Mouse (Mus musculus): ENCODE measurements around the gene Spsb2.
A peak's percentile ranks its signal among the peaks of the same experiment; 100 is the strongest.
"Not testable (repeated sequence)": the region's sequence is repeated elsewhere in the genome, so short reads cannot be mapped to it uniquely, and the experiment has no call there.

The Spsb2 gene

DNA sequence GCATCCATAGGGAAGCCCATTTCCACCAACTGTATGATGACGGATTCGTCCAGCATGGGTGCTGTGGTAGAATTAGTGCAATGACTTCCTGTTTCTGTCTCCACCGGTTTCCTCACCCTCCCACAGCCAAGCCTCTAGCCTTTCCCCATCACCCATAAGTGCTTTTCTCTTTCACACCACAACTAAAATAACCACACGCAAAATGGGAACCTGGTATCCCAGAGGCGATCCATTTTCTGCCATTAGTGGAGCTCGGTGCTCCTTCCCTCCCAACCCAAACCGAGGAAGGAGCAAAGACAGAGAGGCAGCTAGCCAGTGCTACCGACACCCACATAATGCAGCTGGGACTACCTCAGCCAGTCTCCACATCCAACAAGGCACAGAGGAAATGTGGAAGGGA lies 9.5 kb downstream of the Spsb2 start:
- no peak for DNase-seq

DNA sequence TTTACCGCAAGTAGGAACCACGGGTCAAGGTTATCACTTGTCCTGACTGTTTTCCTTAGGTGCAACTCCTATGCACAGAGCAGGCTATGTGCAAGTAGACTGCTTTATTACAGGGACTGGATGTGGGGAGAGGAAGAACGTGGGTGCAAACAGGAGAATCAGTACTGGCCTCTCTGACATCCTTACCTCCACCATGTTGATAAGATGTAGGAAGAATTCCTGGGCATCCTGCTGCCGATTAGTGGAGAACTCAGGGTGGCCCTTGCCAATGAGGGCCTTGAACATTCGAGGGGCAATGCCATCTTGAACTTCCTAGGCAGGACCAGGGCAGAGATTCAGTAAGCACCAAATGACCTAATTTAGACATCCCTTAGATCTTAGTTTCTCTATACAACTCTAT lies 12.4 kb downstream of the Spsb2 start:
- no peak for DNase-seq

DNA sequence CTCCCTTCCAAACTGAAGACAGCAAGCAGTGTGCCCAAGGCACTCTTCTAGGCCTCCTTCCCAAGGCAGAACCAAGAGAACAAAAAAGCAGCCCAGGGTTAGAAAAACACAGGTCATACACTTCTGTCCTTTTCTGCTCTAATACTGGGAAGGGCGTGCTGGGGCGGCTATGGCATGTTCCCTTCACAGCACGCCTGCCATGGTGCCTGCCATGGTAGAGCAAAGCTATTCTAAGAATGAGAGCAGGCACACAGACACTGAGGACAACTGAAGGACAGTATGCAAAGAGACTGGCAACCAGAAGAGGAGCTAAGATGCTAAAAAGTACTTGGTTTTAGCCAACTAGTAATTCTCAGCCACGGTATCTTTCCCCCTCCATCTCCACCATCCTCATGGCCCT lies 13.6 kb downstream of the Spsb2 start:
- DNase-seq = no peak

DNA sequence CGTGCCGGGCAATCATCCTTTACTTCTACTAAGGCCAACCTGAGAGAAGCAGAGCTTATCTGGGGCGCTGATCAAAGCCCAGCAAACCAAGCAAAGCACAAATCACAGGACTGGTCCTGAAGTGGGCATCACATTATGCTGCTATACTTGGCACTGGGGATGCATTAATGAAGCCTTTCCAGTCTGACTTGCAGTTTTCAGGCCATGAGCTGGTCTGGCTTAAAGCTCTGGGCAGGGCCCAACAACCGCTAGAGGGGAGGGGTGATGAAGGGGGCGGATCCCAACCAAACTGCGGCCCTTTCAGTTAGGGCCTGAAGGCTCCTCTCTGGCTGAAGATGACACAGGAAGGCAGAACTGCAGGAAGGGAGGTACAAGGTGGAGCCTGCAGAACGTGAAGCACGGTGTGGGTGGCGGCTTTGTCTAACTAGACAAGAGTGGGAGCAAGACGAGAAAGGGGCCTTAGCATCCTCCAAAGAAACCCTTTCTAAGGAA lies 19.7 kb downstream of the Spsb2 start:
- DNase-seq = peak in 1 of 2 experiments; percentile 56

DNA sequence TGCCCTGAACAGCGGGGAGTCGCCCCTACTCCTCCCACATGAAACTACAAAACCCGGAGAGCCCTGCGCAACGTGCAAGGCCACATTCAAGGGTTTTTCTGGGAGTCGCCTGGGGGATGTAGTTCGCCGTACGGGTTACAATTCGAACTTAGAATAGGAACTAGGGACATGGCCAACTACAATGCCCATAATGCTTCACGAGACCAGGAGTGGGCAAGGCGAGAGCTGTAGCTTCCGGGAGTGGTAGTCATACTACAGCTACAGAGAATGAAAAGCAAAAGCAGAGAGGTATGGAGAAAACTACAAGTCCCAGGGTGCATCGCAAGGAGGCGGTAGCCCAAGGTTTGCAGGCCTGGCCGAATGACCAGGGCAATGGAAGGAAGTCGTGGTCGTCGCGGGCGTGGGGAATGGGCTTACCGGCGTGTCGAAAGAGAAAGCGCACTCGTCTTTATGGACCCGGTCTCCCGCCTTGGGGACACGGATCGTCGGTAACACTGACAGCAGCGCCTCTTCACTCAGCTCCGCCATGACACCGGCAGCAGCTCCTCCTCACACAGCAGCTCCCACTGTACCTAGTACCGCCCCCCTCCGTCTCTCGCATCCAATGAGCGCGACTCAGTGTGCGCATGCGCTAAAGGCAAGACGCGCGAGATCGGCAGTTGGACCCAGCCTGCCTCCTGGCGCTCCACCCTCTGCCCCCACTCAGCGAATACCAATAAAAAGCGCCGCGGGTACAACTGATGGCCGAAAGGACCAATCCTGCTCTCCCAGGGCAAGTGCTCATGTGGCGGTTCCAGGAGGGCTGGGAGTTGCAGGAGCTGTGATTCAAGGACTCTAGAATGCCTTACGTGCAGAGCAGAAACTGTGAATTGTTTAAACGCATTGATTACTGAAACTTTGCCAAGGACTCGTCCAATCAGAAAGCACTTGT lies 20.7 kb downstream of the Spsb2 start, which contains the start of the genes Usp5 and Cdca3:
TSS of gene Usp5 (minus strand) at position 617 of the 931 bp plus-strand sequence.
TSS of gene Cdca3 (plus strand) at position 680 of the 931 bp plus-strand sequence.
- peak; percentile 99 to 100 for DNase-seq

DNA sequence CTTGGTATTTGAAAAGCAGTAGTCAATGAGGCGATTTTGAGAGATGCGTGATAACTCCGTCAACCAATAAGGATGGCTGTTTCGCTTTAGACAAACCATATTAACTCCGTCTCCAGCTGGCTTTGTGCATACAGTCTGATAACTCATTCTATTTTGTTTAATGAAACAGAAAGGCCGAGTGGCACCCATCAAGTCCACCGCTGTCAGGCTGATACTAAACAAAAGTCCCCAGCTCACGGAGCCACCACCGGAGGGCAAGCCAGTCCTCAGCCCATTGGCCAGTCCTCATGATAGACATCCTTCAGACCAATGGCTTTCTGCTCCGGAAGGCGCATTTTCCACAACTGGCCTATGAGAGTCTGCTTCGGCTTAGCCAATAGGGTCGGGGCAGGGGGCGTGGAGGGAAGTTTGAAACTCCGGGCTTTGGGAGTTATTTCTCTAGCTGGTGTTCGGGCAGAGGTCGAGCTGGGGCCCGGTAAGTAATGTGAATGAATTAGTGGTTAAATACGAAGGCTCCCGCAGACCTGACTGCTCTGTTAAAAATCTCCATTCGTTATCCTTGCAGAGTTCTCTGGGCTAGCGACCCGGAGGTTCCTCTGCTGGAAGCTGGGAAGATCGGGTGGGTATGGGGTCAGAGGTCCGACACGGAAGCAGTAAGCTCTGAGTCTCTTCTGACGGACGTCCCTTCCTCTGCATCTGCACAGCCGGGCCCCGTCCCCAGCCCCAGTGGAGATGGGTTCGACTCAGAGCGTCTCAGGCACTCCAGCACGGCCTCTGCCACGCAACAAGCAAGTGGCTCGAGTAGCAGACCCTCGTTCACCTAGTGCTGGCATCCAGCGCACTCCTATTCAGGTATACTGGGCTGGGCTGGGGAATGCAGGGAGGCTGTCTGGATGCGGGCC lies 21.6 kb downstream of the Spsb2 start:
- DNase-seq = peak; percentile 86 to 94

DNA sequence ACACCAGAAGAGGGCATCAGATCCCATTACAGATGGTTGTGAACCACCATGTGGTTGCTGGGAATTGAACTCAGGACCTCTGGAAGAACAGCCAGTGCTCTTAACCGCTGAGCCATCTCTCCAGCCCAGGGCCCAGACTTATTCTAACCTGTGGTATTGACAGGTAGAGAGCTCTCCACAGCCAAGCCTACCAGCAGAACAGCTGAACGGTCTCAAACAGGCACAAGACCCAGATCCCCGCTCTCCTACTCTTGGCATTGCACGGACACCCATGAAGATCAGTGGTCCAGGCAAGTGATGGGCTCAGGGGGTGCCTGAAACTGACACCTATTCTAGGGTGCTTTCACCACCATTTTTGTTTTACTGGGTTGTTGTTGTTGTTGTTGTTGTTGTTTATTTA lies 22.7 kb downstream of the Spsb2 start:
- not testable (repeated sequence) for DNase-seq

DNA sequence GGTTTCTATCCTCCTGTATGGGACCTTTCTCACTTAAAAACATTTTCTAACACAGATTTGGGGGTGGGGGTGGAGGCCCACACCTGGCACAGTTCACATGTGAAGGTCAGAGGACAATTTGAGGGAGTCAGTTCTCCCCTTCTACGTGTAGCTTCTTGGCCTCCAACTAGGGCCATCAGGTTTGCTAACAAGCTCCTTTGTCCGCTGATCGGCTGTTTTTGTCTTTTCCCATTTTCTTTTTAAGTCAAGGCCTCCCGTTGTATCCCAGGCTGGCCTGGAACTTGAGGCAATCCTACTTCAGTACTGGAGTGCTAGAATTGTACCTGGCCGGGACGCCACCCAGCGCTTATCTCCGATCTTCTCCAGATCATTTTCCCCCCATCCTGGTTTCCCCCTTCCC lies 23.2 kb downstream of the Spsb2 start:
- DNase-seq = no peak

DNA sequence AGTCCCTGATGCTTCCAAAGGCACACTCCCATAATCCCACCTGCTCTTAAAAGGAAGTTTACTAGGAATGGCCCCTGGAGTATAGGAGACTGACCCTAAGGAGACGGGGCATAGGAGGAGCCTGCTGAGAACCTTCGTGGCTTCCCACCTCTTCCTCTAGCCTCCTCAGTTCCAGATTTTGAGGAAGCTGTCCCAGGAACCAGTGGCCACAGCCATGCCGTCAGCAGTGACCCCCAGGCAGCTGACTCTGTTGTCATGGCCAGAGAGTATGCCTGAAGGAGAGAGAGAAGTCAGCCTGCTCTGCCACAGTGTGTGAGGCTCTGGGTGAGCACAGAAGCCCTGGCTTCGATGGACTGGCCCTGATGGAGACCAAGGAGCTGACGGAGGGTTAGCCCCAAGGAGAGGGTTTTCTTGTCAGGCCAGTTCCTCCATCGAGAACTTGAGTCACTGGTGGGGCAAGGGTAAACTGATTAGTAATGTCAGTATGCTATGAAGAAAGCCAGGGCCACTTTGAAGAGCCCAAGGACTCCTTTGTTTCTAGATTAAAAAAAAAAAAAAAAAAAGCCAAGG lies 26.1 kb downstream of the Spsb2 start:
- no peak for DNase-seq

DNA sequence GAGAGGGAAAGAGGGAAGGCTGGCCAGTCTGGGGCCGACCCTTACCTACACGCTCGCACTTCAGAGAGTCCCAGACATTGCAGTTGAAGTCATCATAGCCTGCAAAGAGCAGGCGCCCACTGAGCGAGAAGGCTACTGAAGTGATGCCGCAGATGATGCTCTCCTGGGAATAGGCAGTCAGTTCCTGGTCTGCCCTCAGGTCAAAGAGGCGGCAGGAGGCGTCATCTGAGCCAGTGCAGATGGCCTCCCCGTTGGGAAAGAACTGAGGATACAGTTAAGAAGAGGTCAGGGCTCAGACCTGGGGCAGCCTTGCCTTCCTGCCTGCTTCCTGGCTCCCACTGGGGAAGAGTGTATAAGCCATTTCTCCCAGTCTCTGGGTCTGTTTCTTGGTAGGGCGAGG lies 27.1 kb downstream of the Spsb2 start:
- no peak for DNase-seq

DNA sequence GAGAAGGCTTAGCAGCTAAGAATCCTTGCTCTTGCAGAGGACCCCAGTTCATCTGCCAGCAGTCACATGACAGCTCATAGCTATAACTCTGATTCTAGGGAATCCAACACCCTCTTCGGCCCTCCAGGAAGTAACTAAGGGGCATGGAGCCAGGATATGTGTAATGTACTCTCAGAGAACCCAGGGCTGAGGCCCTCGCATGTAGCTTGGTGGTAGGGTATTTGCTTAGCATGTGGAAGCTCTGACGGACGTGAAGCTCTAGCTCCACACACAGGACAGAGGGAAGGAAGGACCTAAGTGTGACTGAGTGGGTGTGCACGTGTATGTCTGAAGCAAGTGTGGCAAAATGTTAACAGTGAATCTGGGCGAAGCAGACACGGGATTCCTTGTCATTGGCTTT lies 27.9 kb downstream of the Spsb2 start:
- no peak for DNase-seq

DNA sequence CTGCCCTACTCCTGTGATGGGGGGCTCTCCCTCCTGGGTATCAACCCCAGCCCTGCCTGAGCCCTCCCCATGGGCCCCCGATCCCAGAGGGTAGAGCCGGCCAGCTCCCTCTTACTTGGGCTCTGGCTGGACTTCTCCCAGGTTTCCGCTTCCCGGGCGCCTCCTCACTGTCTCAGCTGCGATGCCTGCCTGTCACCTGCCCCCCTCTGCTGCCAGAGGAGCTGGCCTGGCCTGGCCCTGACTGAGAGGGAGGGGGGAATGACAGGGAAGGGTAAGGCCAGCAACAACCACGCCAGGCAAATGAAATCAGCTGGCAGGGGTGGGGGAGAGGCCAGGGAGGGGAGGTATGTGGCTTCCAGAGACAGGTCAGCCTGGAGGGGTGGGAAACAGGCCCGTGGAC lies 31.3 kb downstream of the Spsb2 start:
- no peak for DNase-seq

DNA sequence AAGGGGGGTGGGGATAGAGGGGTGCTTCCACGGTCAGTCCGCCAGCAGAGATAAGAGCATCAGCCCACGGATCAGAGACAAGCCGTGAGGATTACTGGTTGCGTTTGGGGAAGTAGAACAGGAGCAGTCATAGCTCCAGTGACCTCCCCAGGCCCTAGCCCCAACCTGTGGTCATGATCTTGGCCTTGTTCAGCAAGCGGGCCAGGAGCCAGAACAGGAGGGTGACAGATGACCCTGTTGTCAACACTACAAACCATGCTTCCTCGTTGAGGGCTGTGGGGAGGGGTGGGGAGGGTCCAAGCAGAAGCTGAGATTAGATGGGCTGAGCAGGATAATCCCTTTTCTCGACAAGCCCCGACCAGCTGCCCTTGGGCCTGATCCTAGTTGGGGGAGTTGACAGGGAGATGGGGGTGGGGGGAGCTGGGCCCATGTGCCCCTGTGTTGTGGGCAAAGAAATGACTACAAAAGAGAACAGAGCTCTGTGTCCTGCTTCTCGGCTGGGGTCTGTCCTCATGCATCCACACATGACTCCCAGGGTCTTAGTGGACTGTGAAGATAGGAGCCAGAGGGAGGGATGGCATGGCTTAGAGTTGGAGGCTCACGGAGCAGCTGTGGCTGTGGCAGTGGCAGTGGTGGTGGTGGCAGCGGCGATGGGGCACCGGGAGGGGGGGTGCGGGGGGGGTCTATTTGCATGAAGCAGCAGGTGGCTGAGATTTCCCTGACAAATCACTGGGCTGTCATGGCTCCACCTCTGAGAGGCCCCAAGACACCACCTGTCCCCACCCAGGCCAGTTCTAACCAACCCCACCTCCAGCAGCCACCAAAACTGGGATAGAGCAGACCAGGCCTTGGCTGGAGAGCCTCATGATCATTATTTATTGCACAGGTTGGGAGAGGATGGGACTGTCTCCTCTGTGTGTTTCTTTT lies 32.0 kb downstream of the Spsb2 start, which contains the start of gene Gnb3:
TSS of gene Gnb3 (minus strand) at position 35 of the 927 bp plus-strand sequence.
- DNase-seq = no peak

DNA sequence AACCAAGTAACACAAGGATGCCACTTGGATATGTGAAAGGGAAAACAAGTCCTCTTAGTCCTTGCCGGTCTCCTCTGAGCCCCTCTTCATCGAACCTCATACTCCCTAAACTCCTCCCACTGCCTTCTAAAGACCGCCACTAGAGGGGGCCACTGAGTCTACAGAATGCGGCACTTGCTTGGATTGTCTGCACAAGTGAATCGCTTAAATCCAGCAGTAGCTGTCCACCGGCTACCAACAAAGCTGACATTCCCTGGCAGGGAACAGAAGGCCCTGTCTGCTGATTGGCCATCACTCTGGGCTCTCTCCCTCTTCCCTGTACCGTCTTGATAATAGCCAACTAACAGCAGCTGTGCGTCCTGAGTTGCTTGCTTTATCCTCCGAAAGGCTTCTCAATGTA lies 38.8 kb downstream of the Spsb2 start:
- peak; percentile 74 to 82 for DNase-seq

DNA sequence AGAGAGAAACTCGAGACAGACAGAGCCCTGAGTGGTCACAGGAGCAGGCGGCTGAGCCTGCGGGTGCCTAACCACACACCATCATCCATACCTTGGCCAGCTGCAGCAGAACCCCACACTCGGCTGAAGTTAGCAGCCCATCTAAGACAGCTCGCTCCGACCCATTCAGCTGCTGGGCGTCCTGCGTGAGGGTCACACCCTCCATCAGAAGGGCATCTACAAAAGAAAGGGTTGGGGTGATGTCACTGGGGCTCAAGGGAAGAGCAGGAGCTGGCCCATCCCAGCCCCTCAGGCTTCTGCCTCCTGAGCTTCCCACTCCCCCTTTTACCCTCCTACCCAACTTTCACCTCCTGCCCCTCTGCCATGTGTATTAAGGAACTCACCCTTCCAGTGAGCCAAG lies 42.1 kb downstream of the Spsb2 start:
- DNase-seq = no peak

DNA sequence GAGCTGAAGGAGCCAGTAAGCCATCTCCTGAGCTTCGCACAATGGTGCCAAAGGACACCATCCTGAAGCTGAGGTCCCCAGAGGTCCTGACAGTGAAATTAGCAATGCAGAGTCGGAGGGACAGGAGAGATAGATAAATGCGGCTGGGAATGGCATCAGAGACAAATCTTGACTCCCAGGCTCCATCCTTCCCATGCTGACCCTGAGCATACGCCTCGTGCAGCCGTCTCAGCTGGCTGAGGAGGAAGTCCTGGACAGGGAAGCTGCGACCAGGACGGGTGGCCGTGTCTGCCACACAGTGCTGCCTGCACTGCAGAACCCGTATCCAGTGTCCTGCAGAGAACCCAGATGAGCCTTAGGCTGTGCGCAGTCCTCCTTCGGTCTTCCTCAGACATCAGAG lies 46.2 kb downstream of the Spsb2 start:
- no peak for DNase-seq

DNA sequence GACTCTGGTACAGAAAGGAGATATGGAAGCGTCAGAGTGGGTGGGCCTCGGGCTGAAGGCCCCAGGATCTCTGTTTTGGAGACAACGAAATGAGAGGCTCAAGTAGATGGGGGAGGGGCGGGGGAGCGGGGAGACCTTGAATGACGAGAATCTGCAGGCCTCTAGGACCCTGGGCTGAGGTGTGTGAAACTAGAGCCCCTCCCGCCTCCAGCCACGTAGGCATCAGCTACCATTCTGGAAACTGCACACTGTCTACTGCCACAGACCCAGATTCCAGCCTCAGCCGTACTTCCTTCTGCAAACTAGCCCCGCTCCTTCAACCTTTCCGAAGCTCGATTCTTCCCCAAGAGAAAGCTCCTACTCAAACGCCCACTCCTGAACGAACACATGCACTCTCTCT lies 47.9 kb downstream of the Spsb2 start:
- no peak for DNase-seq

DNA sequence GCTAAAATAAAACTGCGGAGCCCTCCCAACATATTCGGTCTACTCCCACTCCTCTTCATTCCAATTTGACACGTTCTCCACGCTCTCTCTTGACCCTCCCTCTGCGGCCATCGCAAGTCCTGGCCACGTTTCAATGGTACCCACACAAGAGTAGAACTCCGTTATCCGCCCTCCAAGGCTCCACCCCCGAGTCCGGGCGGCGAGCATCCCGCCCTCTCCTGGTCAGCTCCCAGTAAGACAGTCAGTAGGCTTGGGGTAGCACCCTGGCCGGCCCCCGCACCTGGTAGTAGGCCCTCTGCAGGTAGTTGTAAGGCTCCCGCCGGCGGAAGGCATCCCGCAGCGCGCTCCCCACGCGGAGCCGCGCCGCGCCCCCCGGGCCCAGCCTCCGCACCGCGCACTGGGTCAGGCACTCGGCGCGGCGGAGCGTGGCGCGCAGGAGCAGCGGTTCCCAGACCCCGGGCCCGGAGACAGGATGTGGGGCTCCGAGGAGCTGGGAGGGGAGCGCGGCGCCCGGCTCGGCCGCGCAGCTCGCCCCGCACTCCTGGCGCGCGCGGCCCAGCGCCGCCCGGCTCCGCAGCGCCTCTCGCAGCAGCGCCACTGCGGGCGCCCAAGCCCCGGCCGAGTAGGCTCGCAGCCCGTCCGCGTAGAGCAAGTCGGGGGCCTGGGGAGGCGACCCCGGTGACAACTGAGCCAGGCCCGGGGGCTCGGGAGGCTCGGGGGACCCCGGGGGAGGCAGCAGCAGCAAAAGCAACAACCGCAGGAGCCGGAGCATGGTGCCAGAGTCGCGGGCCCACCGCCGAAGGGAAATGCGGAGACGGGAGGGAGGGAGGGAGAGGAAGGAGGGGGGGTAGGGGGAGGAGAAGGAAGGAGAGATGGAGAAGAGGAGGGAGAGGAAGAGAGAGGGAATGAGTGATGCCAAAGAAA lies 48.7 kb downstream of the Spsb2 start, which contains the start of gene P3h3:
TSS of gene P3h3 (minus strand) at position 837 of the 924 bp plus-strand sequence.
- DNase-seq = peak; percentile 69 to 76

DNA sequence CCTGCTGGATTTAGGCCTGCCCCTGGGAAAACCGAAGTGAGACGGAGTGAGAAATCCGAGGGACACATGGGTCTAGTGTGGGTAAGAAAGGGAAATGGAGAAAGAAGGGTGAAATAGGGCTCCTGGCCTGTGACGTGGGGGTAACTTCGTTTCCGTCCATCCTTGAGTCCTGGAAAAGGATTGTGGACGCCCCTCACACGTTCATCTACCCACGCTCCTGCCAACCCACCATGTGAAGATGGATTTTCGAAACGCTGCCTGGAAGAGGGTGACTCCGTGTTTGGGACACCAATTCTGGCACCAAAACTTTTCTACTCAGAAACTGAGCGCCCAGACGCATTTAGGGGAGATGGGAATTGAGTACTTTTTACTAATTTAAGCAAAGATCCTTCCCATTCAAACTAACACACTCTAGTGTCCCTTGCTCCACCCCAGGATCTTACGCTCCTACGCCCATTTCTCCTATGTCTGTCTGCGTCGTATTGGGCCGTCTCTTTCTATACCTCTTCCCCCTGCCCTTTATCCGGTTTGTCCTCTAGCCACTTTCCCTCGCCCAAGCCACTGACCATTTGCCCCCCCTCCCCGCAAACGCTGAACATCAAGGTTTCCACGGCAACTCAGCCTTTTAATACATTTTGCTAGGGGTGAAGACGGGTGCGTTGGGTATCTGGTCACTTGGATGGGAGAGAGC lies 49.5 kb downstream of the Spsb2 start:
- DNase-seq = no peak

Data from thymus, adult 18-20 months (tissue).